Mouse (Mus musculus): Measurements from ENCODE around the gene Bicra.

GRCm38 (mm10) chr7:16042850-16043775, 4.6 kb downstream of the Bicra start:
- TF ChIP-seq CTCF (IDR thresholded peaks at IDR 0.05; ENCODE audit: extremely low read depth, insufficient read depth, low read length) (no peak), POLR2A (IDR thresholded peaks at IDR 0.05; ENCODE audit: extremely low read depth, insufficient read depth, low read length) (no peak)
